Mouse (Mus musculus) limb, embryonic 11.5 days (tissue): ENCODE data around the gene 1700001L19Rik. TPM values are rescaled to one million over a fixed set of nuclear protein-coding genes. Genes with fewer than 3 reads are reported as not detected.

Source experiments
- ATAC-seq: fragments of 200-750 bp; cut with Nextera tagmentation; 2 replicates; pipeline ENCODE4 v1.8.0; 2017; ENCODE audit warnings: low read depth; ENCODE audit not compliant: insufficient number of reproducible peaks, low FRiP score, low TSS enrichment
- DNase-seq: peaks from one replicate; pipeline ENCODE4 v3.0.0-alpha.2; 2015; ENCODE audit warnings: low spot score
- H3K27ac ChIP-seq: fragments of 300-500 bp; sonication (generic); replicated peaks from 2 replicates; pipeline ENCODE4 v1.5.1; 2014; ENCODE audit warnings: low read depth, mild to moderate bottlenecking, low read length
- H3K27me3 ChIP-seq: fragments of 300-500 bp; sonication (generic); 2 replicates; pipeline ENCODE4 v1.6.1; 2014; ENCODE audit warnings: mild to moderate bottlenecking, low read length, mixed read lengths; ENCODE audit not compliant: control insufficient read depth, insufficient read depth
- H3K36me3 ChIP-seq: fragments of 300-500 bp; sonication (generic); 2 replicates; pipeline ENCODE4 v1.6.1; 2014; ENCODE audit warnings: mild to moderate bottlenecking, low read length, moderate library complexity, mixed read lengths; ENCODE audit not compliant: control insufficient read depth, insufficient read depth
- H3K4me1 ChIP-seq: fragments of 300-500 bp; sonication (generic); 2 replicates; pipeline ENCODE4 v1.6.1; 2014; ENCODE audit warnings: low read length, mixed read lengths; ENCODE audit not compliant: control insufficient read depth, insufficient read depth
- H3K4me2 ChIP-seq: fragments of 300-500 bp; sonication (generic); 2 replicates; pipeline ENCODE4 v1.6.1; 2014; ENCODE audit warnings: low read depth, mild to moderate bottlenecking, moderate library complexity; ENCODE audit not compliant: severe bottlenecking
- H3K4me3 ChIP-seq: fragments of 300-500 bp; sonication (generic); 2 replicates; pipeline ENCODE4 v1.5.1; 2014; ENCODE audit warnings: low read depth, low read length
- H3K9ac ChIP-seq: fragments of 300-500 bp; sonication (generic); 2 replicates; pipeline ENCODE4 v1.6.1; 2014; ENCODE audit warnings: mild to moderate bottlenecking, low read length
- H3K9me3 ChIP-seq: fragments of 300-500 bp; sonication (generic); 2 replicates; pipeline ENCODE4 v1.6.1; 2016; ENCODE audit warnings: low read length; ENCODE audit not compliant: control insufficient read depth
- WGBS: fragments of 180-500 bp; shearing (Covaris S2); extraction: QIAGEN DNeasy Blood & Tissue Kit; methylation state at CpG from one replicate; pipeline ENCODE4 v1.1.7; 2014; 5-methylcytosine and 5-hydroxymethylcytosine counted together
- polyA plus RNA-seq: library from polyadenylated mRNA; unstranded; fragments of >200 nt; fragmentation: Nextera tagmentation; extraction: Ambion mirVana; gene quantifications from 2 replicates; pipeline ENCODE4 v1.2.1, GENCODE M21; 2014

1700001L19Rik gene
- polyA plus RNA-seq, 1 experiment from 2014 or later = 1.1 TPM

- no peak overlapping the region for H3K4me3 ChIP-seq
- H3K36me3 ChIP-seq = no peaks in the 10 kb centered on the region
- 95% methylated on average over 1 of the region's 1 CpGs for WGBS
- no peak for ATAC-seq
- no peak overlapping the region for H3K27ac ChIP-seq
- no peaks in the 10 kb centered on the region for H3K4me1 ChIP-seq
- no peaks in the 10 kb centered on the region for H3K9me3 ChIP-seq
- no peak overlapping the region for H3K9ac ChIP-seq
- DNase-seq = no peak
- H3K4me2 ChIP-seq = no peak overlapping the region
- no peaks in the 10 kb centered on the region for H3K27me3 ChIP-seq
These were observed 45.6 kb downstream of the 1700001L19Rik start for GRCm38 (mm10) chr13:68642786-68643185.

Other genes starting within 250 kb of the 1700001L19Rik start
- gene Mtrr, start 15.3 kb upstream of the 1700001L19Rik start, polyA plus RNA-seq = 21.9 and 24.7 TPM in 2 replicates
- 51.2 and 54.2 TPM in 2 replicates for gene Fastkd3, start 15.2 kb upstream of the 1700001L19Rik start, polyA plus RNA-seq